Mouse (Mus musculus) fibroblast of lung, adult 2 months (primary cell): ENCODE data around the gene Styk1.
"Not testable (repeated sequence)": the region's sequence is repeated elsewhere in the genome, so short reads cannot be mapped to it uniquely, and the experiment has no call there.

ENCODE experiments used
- DNase-seq: peaks from one replicate; pipeline ENCODE4 v3.0.0-alpha.2; 2011; ENCODE audit warnings: low read depth

Styk1 gene

GRCm38 (mm10) chr6:131292991-131293788 lies 60.2 kb downstream of the Styk1 start, which contains the start of gene Magohb:
Gene Magohb (minus strand): TSS chr6:131293244.
- peak; percentile 34 for DNase-seq

- DNase-seq, result no peak
Observed at GRCm38 (mm10) chr6:131292276-131292990, 61.0 kb downstream of the Styk1 start.

GRCm38 (mm10) chr6:131290430-131290829 lies 63.0 kb downstream of the Styk1 start:
- no peak for DNase-seq

GRCm38 (mm10) chr6:131278160-131278559 lies 75.2 kb downstream of the Styk1 start:
- DNase-seq, result not testable (repeated sequence)

- no peak for DNase-seq
Observed at GRCm38 (mm10) chr6:131276659-131277058, 76.7 kb downstream of the Styk1 start.

GRCm38 (mm10) chr6:131272311-131272710 lies 81.1 kb downstream of the Styk1 start:
- DNase-seq, result no peak

- DNase-seq, result no peak
Observed at GRCm38 (mm10) chr6:131270312-131270711, 83.1 kb downstream of the Styk1 start.

- no peak for DNase-seq
Observed at GRCm38 (mm10) chr6:131269599-131269998, 83.8 kb downstream of the Styk1 start.

GRCm38 (mm10) chr6:131264175-131264574 lies 89.2 kb downstream of the Styk1 start:
- no peak for DNase-seq

GRCm38 (mm10) chr6:131262778-131263177 lies 90.6 kb downstream of the Styk1 start:
- DNase-seq, result no peak

GRCm38 (mm10) chr6:131262009-131262408 lies 91.4 kb downstream of the Styk1 start:
- DNase-seq, result no peak
